Mouse (Mus musculus) neural tube, embryonic 11.5 days (tissue): ENCODE results near the gene Sbf2. TPM values are rescaled to one million over a fixed set of nuclear protein-coding genes. Genes with fewer than 3 reads are reported as not detected.

Experiments used
- ATAC-seq: fragments of 200-750 bp; cut with Nextera tagmentation; 2 replicates; pipeline ENCODE4 v1.8.0; 2017; ENCODE audit warnings: moderate number of reproducible peaks, mild to moderate bottlenecking, moderate TSS enrichment, moderate library complexity; ENCODE audit not compliant: insufficient read depth, low FRiP score, low TSS enrichment
- DNase-seq: peaks from one replicate; pipeline ENCODE4 v3.0.0-alpha.2; 2015; ENCODE audit warnings: low spot score
- H3K27ac ChIP-seq: fragments of 300-500 bp; sonication (generic); 2 replicates; pipeline ENCODE4 v1.5.1; 2014; ENCODE audit warnings: low read depth, mild to moderate bottlenecking, low read length
- H3K27me3 ChIP-seq: fragments of 300-500 bp; sonication (generic); 2 replicates; pipeline ENCODE4 v1.6.1; 2014; ENCODE audit warnings: mild to moderate bottlenecking, low read length, mixed read lengths; ENCODE audit not compliant: control insufficient read depth, insufficient read depth
- H3K36me3 ChIP-seq: fragments of 300-500 bp; sonication (generic); 2 replicates; pipeline ENCODE4 v1.6.1; 2014; ENCODE audit warnings: mild to moderate bottlenecking, low read length, moderate library complexity, mixed read lengths; ENCODE audit not compliant: control insufficient read depth, insufficient read depth
- H3K4me1 ChIP-seq: fragments of 300-500 bp; sonication (generic); 2 replicates; pipeline ENCODE4 v1.6.1; 2014; ENCODE audit warnings: low read length, mixed read lengths; ENCODE audit not compliant: control insufficient read depth, insufficient read depth
- H3K4me2 ChIP-seq: fragments of 300-500 bp; sonication (generic); 2 replicates; pipeline ENCODE4 v1.6.1; 2014; ENCODE audit warnings: low read depth, mild to moderate bottlenecking, moderate library complexity
- H3K4me3 ChIP-seq: fragments of 300-500 bp; sonication (generic); 2 replicates; pipeline ENCODE4 v1.5.1; 2014; ENCODE audit warnings: low read depth, low read length
- H3K9ac ChIP-seq: fragments of 300-500 bp; sonication (generic); 2 replicates; pipeline ENCODE4 v1.6.1; 2014; ENCODE audit warnings: mild to moderate bottlenecking, low read length
- H3K9me3 ChIP-seq: fragments of 300-500 bp; sonication (generic); 2 replicates; pipeline ENCODE4 v1.6.1; 2016; ENCODE audit warnings: low read length; ENCODE audit not compliant: control insufficient read depth
- WGBS: fragments of 180-500 bp; shearing (Covaris S2); extraction: QIAGEN DNeasy Blood & Tissue Kit; methylation state at CpG from one replicate; pipeline ENCODE4 v1.1.7; 2014; 5-methylcytosine and 5-hydroxymethylcytosine counted together
- polyA plus RNA-seq: library from polyadenylated mRNA; unstranded; fragments of >200 nt; fragmentation: Nextera tagmentation; extraction: Ambion mirVana; gene quantifications from 2 replicates; pipeline ENCODE4 v1.2.1, GENCODE M21; 2014

Sbf2 gene
- polyA plus RNA-seq, 1 experiment from 2014 or later, result 40.5 TPM

GRCm38 (mm10) chr7:110626186-110627098 is 11.7 kb upstream of the Sbf2 start:
- peak overlapping the region; percentile 13 for H3K4me3 ChIP-seq
- no peak overlapping the region for H3K9ac ChIP-seq
- 2% methylated on average over 28 of the region's 28 CpGs for WGBS
- H3K36me3 ChIP-seq, result no peaks in the 10 kb centered on the region
- DNase-seq (peak; percentile 19), ATAC-seq (no peak)
- H3K4me1 ChIP-seq, result peaks cover 22% of the 10 kb centered on the region
- peaks cover 52% of the 10 kb centered on the region for H3K27me3 ChIP-seq
- peak overlapping the region; percentile 25 for H3K4me2 ChIP-seq
- H3K9me3 ChIP-seq, result no peaks in the 10 kb centered on the region
- H3K27ac ChIP-seq, result no peak overlapping the region

- DNase-seq (no peak), ATAC-seq (no peak)
- Histone ChIP-seq H3K36me3 (no peaks in the 10 kb centered on the region), H3K27me3 (peaks cover 52% of the 10 kb centered on the region), H3K9ac (no peak overlapping the region), H3K4me2 (no peak overlapping the region; the same call in 1 of the 2 replicates), H3K4me1 (peaks cover 22% of the 10 kb centered on the region), H3K9me3 (no peaks in the 10 kb centered on the region), H3K27ac (no peak overlapping the region), H3K4me3 (no peak overlapping the region)
- 60% methylated on average over 10 of the region's 10 CpGs for WGBS
These were observed 10.8 kb upstream of the Sbf2 start for GRCm38 (mm10) chr7:110625489-110625888.

GRCm38 (mm10) chr7:110624961-110625360 is 10.2 kb upstream of the Sbf2 start:
- H3K4me3 ChIP-seq, result no peak overlapping the region
- no peak overlapping the region for H3K4me2 ChIP-seq
- H3K9me3 ChIP-seq, result no peaks in the 10 kb centered on the region
- peaks cover 21% of the 10 kb centered on the region for H3K4me1 ChIP-seq
- 89% methylated on average over 13 of the region's 13 CpGs for WGBS
- no peak for DNase-seq
- no peak overlapping the region for H3K9ac ChIP-seq
- H3K27me3 ChIP-seq, result peaks cover 51% of the 10 kb centered on the region
- H3K36me3 ChIP-seq, result no peaks in the 10 kb centered on the region
- ATAC-seq, result no peak
- no peak overlapping the region for H3K27ac ChIP-seq

- DNase-seq, result no peak
- H3K27ac ChIP-seq, result no peak overlapping the region
- peaks cover 15% of the 10 kb centered on the region for H3K4me1 ChIP-seq
- H3K36me3 ChIP-seq, result no peaks in the 10 kb centered on the region
- ATAC-seq, result no peak
- no peak overlapping the region for H3K9ac ChIP-seq
- H3K9me3 ChIP-seq, result no peaks in the 10 kb centered on the region
- H3K4me2 ChIP-seq, result no peak overlapping the region
- H3K4me3 ChIP-seq, result no peak overlapping the region
- 64% methylated on average over 2 of the region's 2 CpGs for WGBS
- H3K27me3 ChIP-seq, result peaks cover 42% of the 10 kb centered on the region
These were observed 9.3 kb upstream of the Sbf2 start for GRCm38 (mm10) chr7:110624067-110624466.

- Histone ChIP-seq H3K9ac (no peak overlapping the region), H3K27ac (no peak overlapping the region), H3K36me3 (no peaks in the 10 kb centered on the region), H3K4me1 (0 out of 2 replicates have a peak, but pooled peaks cover 4% of the 10 kb centered on the region), H3K27me3 (no peaks in the 10 kb centered on the region), H3K9me3 (no peaks in the 10 kb centered on the region), H3K4me2 (no peak overlapping the region), H3K4me3 (no peak overlapping the region)
- 50% methylated on average over 9 of the region's 9 CpGs for WGBS
- DNase-seq, result no peak
- no peak for ATAC-seq
These were observed 4.4 kb upstream of the Sbf2 start for GRCm38 (mm10) chr7:110619086-110619611.

- Histone ChIP-seq H3K9ac (no peak overlapping the region), H3K27ac (no peak overlapping the region), H3K9me3 (no peaks in the 10 kb centered on the region), H3K36me3 (no peaks in the 10 kb centered on the region), H3K4me3 (no peak overlapping the region), H3K4me2 (peak overlapping the region; percentile 14; the same call in 1 of the 2 replicates), H3K27me3 (no peaks in the 10 kb centered on the region), H3K4me1 (0 out of 2 replicates have a peak, but pooled peaks cover 4% of the 10 kb centered on the region)
- WGBS, result 9% methylated on average over 11 of the region's 11 CpGs
- ATAC-seq (no peak), DNase-seq (no peak)
These were observed 1.1 kb upstream of the Sbf2 start for GRCm38 (mm10) chr7:110615792-110616191.

GRCm38 (mm10) chr7:110615151-110615631 is 469 bp upstream of the Sbf2 start:
- Histone ChIP-seq H3K36me3 (no peaks in the 10 kb centered on the region), H3K9me3 (no peaks in the 10 kb centered on the region), H3K27ac (peak overlapping the region; percentile 97), H3K4me1 (0 out of 2 replicates have a peak, but pooled peaks cover 4% of the 10 kb centered on the region), H3K9ac (peak overlapping the region; percentile 95), H3K4me2 (peak overlapping the region; percentile 79), H3K27me3 (no peaks in the 10 kb centered on the region), H3K4me3 (peak overlapping the region; percentile 90)
- DNase-seq (peak; percentile 62), ATAC-seq (no peak)
- 1% methylated on average over 19 of the region's 20 CpGs for WGBS

GRCm38 (mm10) chr7:110613381-110614132 is 1.2 kb downstream of the Sbf2 start:
- H3K9ac ChIP-seq, result peak overlapping the region; percentile 95
- 4% methylated on average over 17 of the region's 17 CpGs for WGBS
- H3K4me1 ChIP-seq, result 0 out of 2 replicates have a peak, but pooled peaks cover 4% of the 10 kb centered on the region
- peak overlapping the region; percentile 79 for H3K4me2 ChIP-seq
- peak overlapping the region; percentile 90 for H3K4me3 ChIP-seq
- no peaks in the 10 kb centered on the region for H3K27me3 ChIP-seq
- H3K9me3 ChIP-seq, result no peaks in the 10 kb centered on the region
- DNase-seq (no peak), ATAC-seq (no peak; the same call in 1 of the 2 replicates)
- peak overlapping the region; percentile 97 for H3K27ac ChIP-seq
- H3K36me3 ChIP-seq, result no peaks in the 10 kb centered on the region
